Mouse (Mus musculus): ENCODE data around the gene Slc2a1.

DNA sequence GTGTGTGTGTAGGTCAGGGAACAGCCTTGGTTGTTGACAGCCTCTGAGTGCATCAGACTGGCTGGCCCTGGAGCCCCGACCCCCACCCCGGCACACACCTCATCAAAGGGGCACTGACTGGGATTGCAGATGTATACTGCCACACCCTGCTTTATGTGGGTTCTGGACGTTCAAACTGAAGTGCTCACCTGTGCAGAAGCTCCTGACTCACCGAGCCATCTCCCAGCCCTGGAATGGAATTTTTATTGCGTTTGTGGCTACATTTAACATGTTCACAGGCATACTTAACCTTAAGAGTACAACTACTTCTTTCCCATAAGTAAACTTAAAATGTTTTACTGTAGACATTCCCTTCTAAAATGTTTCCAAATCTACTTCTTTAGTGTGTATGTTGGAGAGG, 49.4 kb downstream of the Slc2a1 start:
- TF ChIP-seq JUND (conservative IDR thresholded peaks at IDR 0.05; ENCODE audit: low read depth, low read length) (no peak), EP300 (IDR thresholded peaks at IDR 0.05; ENCODE audit: low read length) (no peak), CTCF (conservative IDR thresholded peaks at IDR 0.05 in 1 of 2, IDR thresholded peaks at IDR 0.05 in 1 of 2; ENCODE audit: low read depth in 2 of 2, low read length in 2 of 2) (no peak), UBTF (IDR thresholded peaks at IDR 0.05; ENCODE audit: low read depth, low read length) (no peak), MAX (IDR thresholded peaks at IDR 0.05; ENCODE audit: low read length) (no peak), KAT2A (IDR thresholded peaks at IDR 0.05; ENCODE audit: insufficient replicate concordance, low read length) (no peak), POLR2A (IDR thresholded peaks at IDR 0.05; ENCODE audit: low read depth, low read length) (no peak), SIN3A (IDR thresholded peaks at IDR 0.05; ENCODE audit: low read length) (no peak), E2F4 (IDR thresholded peaks at IDR 0.05; ENCODE audit: insufficient replicate concordance, low read depth, low read length) (no peak), TBP (conservative IDR thresholded peaks at IDR 0.05; ENCODE audit: low read depth, low read length) (no peak), IRF4 (IDR thresholded peaks at IDR 0.05; ENCODE audit: low read depth, low read length) (no peak), JUN (IDR thresholded peaks at IDR 0.05; ENCODE audit: insufficient read depth, low read depth, low read length) (no peak)

Measured in CH12.LX (cell line).